In genomic region chr8:12787427-12787826, GRCm38 (mm10) we compare ENCODE assay signal across 19 mouse cellular contexts. TPM values are rescaled to one million over a fixed set of nuclear protein-coding genes. Genes with fewer than 3 reads are reported as not detected.
DNase-seq lines count a peak whose midpoint lies in the region; ATAC-seq and TF ChIP-seq lines count a peak whose summit lies in the region.
"Had no signal": no experiment of that assay in that cellular context is flagged by ENCODE, and none has a peak within 500 bp of the region (broad histone marks: within the 10 kb centered on the region; RNA-seq: fewer than 3 reads in every experiment).

No protein-coding gene starts in this region.

- no peaks in the 10 kb centered on the region for H3K36me3 ChIP-seq in hindbrain, embryonic 12.5 days
- H3K36me3 ChIP-seq in hindbrain, postnatal 0 days (ENCODE audit: insufficient read depth, low read length), result no peaks in the 10 kb centered on the region
- H3K36me3 ChIP-seq in midbrain, embryonic 11.5 days (ENCODE audit: control insufficient read depth, insufficient read depth, low read length), result no peaks in the 10 kb centered on the region
- no peaks in the 10 kb centered on the region for H3K36me3 ChIP-seq in midbrain, embryonic 14.5 days (ENCODE audit: control insufficient read depth, insufficient read depth, low read length)
- H3K36me3 ChIP-seq: G1E; stomach, embryonic 15.5 days had no signal

- DNase-seq in hindbrain, postnatal 0 days (ENCODE audit: low spot score), result no peak
- peak; percentile 80 for DNase-seq in midbrain, embryonic 11.5 days (ENCODE audit: low spot score, missing footprints)
- DNase-seq in midbrain, embryonic 14.5 days, result no peak
- DNase-seq in ZHBTc4 (ENCODE audit: low read depth, low spot score), result peak; percentile 37
- no peak for DNase-seq in c-Kit-positive CD71-positive TER-119-positive erythroid progenitor cells, embryonic 14.5 days (ENCODE audit: low spot score)
- DNase-seq: gastrocnemius, postnatal 10 days; heart, adult 18-20 months; kidney, adult 18-20 months; retina, postnatal 1 day; thymus, adult 18-20 months had no signal

- H3K4me3 ChIP-seq in hindbrain, embryonic 12.5 days, result no peak overlapping the region
- H3K4me3 ChIP-seq in hindbrain, postnatal 0 days (ENCODE audit: low read length), result no peak overlapping the region
- H3K4me3 ChIP-seq in midbrain, embryonic 11.5 days (ENCODE audit: low read depth, low read length), result no peak overlapping the region
- no peak overlapping the region for H3K4me3 ChIP-seq in midbrain, embryonic 14.5 days (replicated peaks; ENCODE audit: low read depth, low read length)
- H3K4me3 ChIP-seq: embryonic facial prominence, embryonic 15.5 days; heart, embryonic 13.5 days; stomach, embryonic 15.5 days had no signal

- WGBS in hindbrain, embryonic 12.5 days, result 60% methylated on average over 8 of the region's 8 CpGs
- 44% methylated on average over 8 of the region's 8 CpGs for WGBS in hindbrain, postnatal 0 days
- 56% methylated on average over 8 of the region's 8 CpGs for WGBS in midbrain, embryonic 11.5 days
- WGBS in midbrain, embryonic 14.5 days, result 36% methylated on average over 8 of the region's 8 CpGs

- 0 out of 2 replicates have a peak, but pooled peaks have one; percentile 61 for ATAC-seq in hindbrain, embryonic 12.5 days (ENCODE audit: low FRiP score)
- no peak; the same call in 1 of the 2 replicates for ATAC-seq in hindbrain, postnatal 0 days
- ATAC-seq in midbrain, embryonic 11.5 days (ENCODE audit: low FRiP score), result peak; percentile 40; the same call in 1 of the 2 replicates
- no peak for ATAC-seq in midbrain, embryonic 14.5 days (ENCODE audit: low FRiP score, low TSS enrichment)
- ATAC-seq in megakaryocyte progenitor cell, adult 5-6 weeks (replicated peaks; ENCODE audit: poor library complexity), result peak; percentile 88
- ATAC-seq in activated CD4-positive, CD25-positive, alpha-beta regulatory T cell, adult 4 months, result no peak

- H3K4me1 ChIP-seq in hindbrain, embryonic 12.5 days, result peaks cover 20% of the 10 kb centered on the region
- H3K4me1 ChIP-seq in hindbrain, postnatal 0 days (ENCODE audit: insufficient read depth, low read length), result no peaks in the 10 kb centered on the region
- peaks cover 11% of the 10 kb centered on the region; the same call in 1 of the 2 replicates for H3K4me1 ChIP-seq in midbrain, embryonic 11.5 days (ENCODE audit: control insufficient read depth, insufficient read depth, low read length)
- peaks cover 4% of the 10 kb centered on the region; the same call in 1 of the 2 replicates for H3K4me1 ChIP-seq in midbrain, embryonic 14.5 days (ENCODE audit: control insufficient read depth, insufficient read depth, low read length)

- no peak for TF ChIP-seq CTCF in hindbrain, postnatal 0 days (IDR thresholded peaks at IDR 0.05; ENCODE audit: low read depth)

- no peak overlapping the region for H3K9ac ChIP-seq in hindbrain, embryonic 12.5 days
- H3K9ac ChIP-seq in hindbrain, postnatal 0 days (replicated peaks; ENCODE audit: low read length), result no peak overlapping the region
- no peak overlapping the region for H3K9ac ChIP-seq in midbrain, embryonic 11.5 days (ENCODE audit: low read length)
- no peak overlapping the region for H3K9ac ChIP-seq in midbrain, embryonic 14.5 days (replicated peaks; ENCODE audit: low read length)
- H3K9ac ChIP-seq: embryonic facial prominence, embryonic 15.5 days; heart, embryonic 13.5 days; liver, embryonic 14.5 days; stomach, embryonic 15.5 days had no signal

- H3K27me3 ChIP-seq in hindbrain, embryonic 12.5 days, result no peaks in the 10 kb centered on the region; the same call in 1 of the 2 replicates
- H3K27me3 ChIP-seq in hindbrain, postnatal 0 days (ENCODE audit: insufficient read depth, low read length), result no peaks in the 10 kb centered on the region
- no peaks in the 10 kb centered on the region for H3K27me3 ChIP-seq in midbrain, embryonic 11.5 days (ENCODE audit: control insufficient read depth, insufficient read depth, low read length)
- no peaks in the 10 kb centered on the region for H3K27me3 ChIP-seq in midbrain, embryonic 14.5 days (ENCODE audit: control insufficient read depth, insufficient read depth, low read length)
- H3K27me3 ChIP-seq: embryonic facial prominence, embryonic 15.5 days; heart, embryonic 13.5 days; stomach, embryonic 15.5 days had no signal

- no peak overlapping the region for H3K27ac ChIP-seq in hindbrain, embryonic 12.5 days
- no peak overlapping the region for H3K27ac ChIP-seq in hindbrain, postnatal 0 days
- H3K27ac ChIP-seq in midbrain, embryonic 11.5 days (ENCODE audit: low read depth, low read length), result no peak overlapping the region
- H3K27ac ChIP-seq in midbrain, embryonic 14.5 days (replicated peaks; ENCODE audit: low read depth, low read length), result no peak overlapping the region
- H3K27ac ChIP-seq: embryonic facial prominence, embryonic 15.5 days; heart, embryonic 13.5 days; liver, embryonic 14.5 days; macrophage; stomach, embryonic 15.5 days had no signal

- H3K9me3 ChIP-seq in hindbrain, embryonic 12.5 days (replicated peaks), result no peaks in the 10 kb centered on the region
- H3K9me3 ChIP-seq in hindbrain, postnatal 0 days (ENCODE audit: low read length), result no peaks in the 10 kb centered on the region
- H3K9me3 ChIP-seq in midbrain, embryonic 11.5 days (ENCODE audit: control insufficient read depth, low read length), result no peaks in the 10 kb centered on the region
- no peaks in the 10 kb centered on the region for H3K9me3 ChIP-seq in midbrain, embryonic 14.5 days (ENCODE audit: control insufficient read depth, low read length)
- H3K9me3 ChIP-seq: embryonic facial prominence, embryonic 15.5 days; G1E; heart, embryonic 13.5 days; stomach, embryonic 15.5 days had no signal

- no peak overlapping the region for H3K4me2 ChIP-seq in hindbrain, embryonic 12.5 days (replicated peaks)
- no peak overlapping the region for H3K4me2 ChIP-seq in hindbrain, postnatal 0 days (ENCODE audit: low read depth, low read length)
- no peak overlapping the region for H3K4me2 ChIP-seq in midbrain, embryonic 11.5 days
- no peak overlapping the region for H3K4me2 ChIP-seq in midbrain, embryonic 14.5 days (ENCODE audit: low read length)
- H3K4me2 ChIP-seq: embryonic facial prominence, embryonic 15.5 days; heart, embryonic 13.5 days; stomach, embryonic 15.5 days had no signal

RNA-seq across cellular contexts. Expression of gene Atp11a, which starts 30.6 kb away (rescaled TPM):
- 15.3 and 17.6 TPM in 2 replicates for polyA plus RNA-seq in hindbrain, embryonic 12.5 days (2016; fragmentation: Nextera tagmentation; extraction: Ambion mirVana)
- total RNA-seq in hindbrain, postnatal 0 days (2014; rRNA removed), result 35.2 and 48.8 TPM in 2 replicates
- 12.5 and 12.9 TPM in 2 replicates for polyA plus RNA-seq in hindbrain, postnatal 0 days (2015; fragmentation: Nextera tagmentation; extraction: Ambion mirVana)
- polyA plus RNA-seq in midbrain, embryonic 11.5 days (2014; fragmentation: Nextera tagmentation; extraction: Ambion mirVana), result 8.9 and 10.0 TPM in 2 replicates
- 13.6 and 16.5 TPM in 2 replicates for polyA plus RNA-seq in midbrain, embryonic 14.5 days (2014; fragmentation: Nextera tagmentation; extraction: Ambion mirVana)
- 14.5 and 17.1 TPM in 2 replicates for total RNA-seq in megakaryocyte progenitor cell, adult 5-6 weeks (2015)
- total RNA-seq in megakaryocyte progenitor cell, adult 5-6 weeks (2017), result 15.9 and 16.0 TPM in 2 replicates
- 1 to 10 TPM; 4.4 to 5.2 TPM for polyA plus RNA-seq in activated CD4-positive, CD25-positive, alpha-beta regulatory T cell, adult 4 months (2017; shearing (Covaris generic))
- polyA plus RNA-seq: G1E had no signal

Comparison
In these comparisons a context has a peak if more than half of its experiments do, and no peak if none do; other contexts are left out.
1. ATAC-seq: peak in hindbrain, embryonic 12.5 days (single experiment), midbrain, embryonic 11.5 days (single experiment) and megakaryocyte progenitor cell, adult 5-6 weeks (single experiment); none in hindbrain, postnatal 0 days (single experiment), midbrain, embryonic 14.5 days (single experiment) and activated CD4-positive, CD25-positive, alpha-beta regulatory T cell, adult 4 months (single experiment).
2. DNase-seq: peak in midbrain, embryonic 11.5 days (single experiment) and ZHBTc4 (single experiment); none in hindbrain, postnatal 0 days (single experiment), midbrain, embryonic 14.5 days (single experiment) and c-Kit-positive CD71-positive TER-119-positive erythroid progenitor cells, embryonic 14.5 days (single experiment).